Mouse (Mus musculus) thymus, adult 2 months (tissue): ENCODE data around the gene Bach2.

Experiments
- CTCF ChIP-seq: fragments of 200-500 bp; IDR thresholded peaks from 2 replicates; pipeline ENCODE4 v1.5.1; 2012; ENCODE audit warnings: mild to moderate bottlenecking, control low read depth, low read length, moderate library complexity, borderline replicate concordance; ENCODE audit not compliant: control insufficient read depth, poor library complexity, insufficient read depth; ENCODE audit errors: extremely low read depth
- POLR2A ChIP-seq: fragments of 200-500 bp; IDR thresholded peaks from 2 replicates; pipeline ENCODE4 v1.6.1; 2012; ENCODE audit warnings: mild to moderate bottlenecking, low read length, control low read depth, moderate library complexity; ENCODE audit not compliant: control insufficient read depth, poor library complexity, insufficient read depth; ENCODE audit errors: extremely low read depth

GRCm38 (mm10) chr4:32324967-32325366, 86.4 kb downstream of the Bach2 start:
- TF ChIP-seq CTCF (no peak), POLR2A (no peak)
